Mouse (Mus musculus) erythroblast, embryonic 14.5 days (primary cell): Measurements from ENCODE around the gene Ins2. TPM values are rescaled to one million over a fixed set of nuclear protein-coding genes. Genes with fewer than 3 reads are reported as not detected.

Experiments used
- H3K27me3 ChIP-seq: 2 replicates; pipeline ENCODE4 v1.6.1; 2012; ENCODE audit warnings: inconsistent platforms; ENCODE audit not compliant: control insufficient read depth
- H3K36me3 ChIP-seq: 2 replicates; pipeline ENCODE4 v1.6.1; 2012; ENCODE audit warnings: mild to moderate bottlenecking, inconsistent platforms; ENCODE audit not compliant: control insufficient read depth
- H3K4me1 ChIP-seq: 2 replicates; pipeline ENCODE4 v1.6.1; 2012; ENCODE audit warnings: inconsistent platforms; ENCODE audit not compliant: control insufficient read depth
- H3K4me3 ChIP-seq: replicated peaks from 2 replicates; pipeline ENCODE3; 2012; ENCODE audit warnings: moderate library complexity, mild to moderate bottlenecking, inconsistent platforms
- H3K9me3 ChIP-seq: 2 replicates; pipeline ENCODE4 v1.6.1; 2012; ENCODE audit warnings: low read length, inconsistent platforms, mixed read lengths; ENCODE audit not compliant: control insufficient read depth
- GATA1 ChIP-seq: IDR thresholded peaks from 2 replicates; pipeline ENCODE4 v1.6.1; 2012; ENCODE audit warnings: low read length, inconsistent platforms, mixed read lengths
- TAL1 ChIP-seq: IDR thresholded peaks from 3 replicates; pipeline ENCODE4 v1.6.1; 2012; ENCODE audit warnings: low read length, inconsistent platforms, mixed read lengths
- polyA plus RNA-seq: library from polyadenylated mRNA; stranded (reverse); fragments of >175 nt; gene quantifications from 2 replicates; pipeline ENCODE4 v1.2.3, GENCODE M21; 2012

Gene Ins2
- polyA plus RNA-seq, 1 experiment = not detected

GRCm38 (mm10) chr7:142646676-142647075, 96.5 kb downstream of the Ins2 start:
- no peaks in the 10 kb centered on the region for H3K27me3 ChIP-seq
- peaks cover 14% of the 10 kb centered on the region for H3K4me1 ChIP-seq
- H3K9me3 ChIP-seq = no peaks in the 10 kb centered on the region; the same call in 1 of the 2 replicates
- TF ChIP-seq TAL1 (no peak), GATA1 (no peak)
- H3K36me3 ChIP-seq = no peaks in the 10 kb centered on the region
- no peak overlapping the region for H3K4me3 ChIP-seq

DNA sequence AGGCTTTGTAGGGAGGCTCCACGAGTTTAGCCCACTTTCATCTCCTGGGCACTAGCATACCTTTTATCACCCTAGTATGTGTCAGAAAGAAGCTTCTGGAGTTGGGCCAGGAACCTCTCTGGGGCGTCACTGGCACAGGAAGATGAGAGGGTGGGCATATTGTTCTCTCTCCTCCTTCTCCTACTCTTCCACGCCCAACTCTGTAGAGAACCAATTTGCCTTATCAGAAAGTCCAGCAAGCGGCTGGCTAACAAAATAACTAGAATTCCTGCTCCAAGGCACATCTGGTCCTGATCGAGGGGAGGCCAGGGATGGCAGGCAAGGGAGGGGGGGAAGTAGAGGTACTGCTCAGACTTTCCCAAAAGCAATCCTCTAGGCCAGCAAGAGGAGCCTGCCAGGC, 98.1 kb downstream of the Ins2 start:
- no peaks in the 10 kb centered on the region for H3K36me3 ChIP-seq
- no peaks in the 10 kb centered on the region; the same call in 1 of the 2 replicates for H3K9me3 ChIP-seq
- peaks cover 14% of the 10 kb centered on the region for H3K4me1 ChIP-seq
- TF ChIP-seq TAL1 = no peak
- no peak for TF ChIP-seq GATA1
- H3K27me3 ChIP-seq = no peaks in the 10 kb centered on the region
- no peak overlapping the region for H3K4me3 ChIP-seq

GRCm38 (mm10) chr7:142636178-142636577, 107.0 kb downstream of the Ins2 start:
- H3K27me3 ChIP-seq = peaks cover 7% of the 10 kb centered on the region
- H3K4me1 ChIP-seq = no peaks in the 10 kb centered on the region
- no peak overlapping the region for H3K4me3 ChIP-seq
- H3K9me3 ChIP-seq = no peaks in the 10 kb centered on the region
- no peaks in the 10 kb centered on the region for H3K36me3 ChIP-seq
- TF ChIP-seq GATA1 = no peak
- no peak for TF ChIP-seq TAL1

- no peaks in the 10 kb centered on the region for H3K36me3 ChIP-seq
- peaks cover 7% of the 10 kb centered on the region for H3K27me3 ChIP-seq
- no peaks in the 10 kb centered on the region for H3K9me3 ChIP-seq
- TF ChIP-seq TAL1 (no peak), GATA1 (no peak)
- no peaks in the 10 kb centered on the region for H3K4me1 ChIP-seq
- H3K4me3 ChIP-seq = no peak overlapping the region
These were observed 112.5 kb downstream of the Ins2 start for GRCm38 (mm10) chr7:142630691-142631090.

DNA sequence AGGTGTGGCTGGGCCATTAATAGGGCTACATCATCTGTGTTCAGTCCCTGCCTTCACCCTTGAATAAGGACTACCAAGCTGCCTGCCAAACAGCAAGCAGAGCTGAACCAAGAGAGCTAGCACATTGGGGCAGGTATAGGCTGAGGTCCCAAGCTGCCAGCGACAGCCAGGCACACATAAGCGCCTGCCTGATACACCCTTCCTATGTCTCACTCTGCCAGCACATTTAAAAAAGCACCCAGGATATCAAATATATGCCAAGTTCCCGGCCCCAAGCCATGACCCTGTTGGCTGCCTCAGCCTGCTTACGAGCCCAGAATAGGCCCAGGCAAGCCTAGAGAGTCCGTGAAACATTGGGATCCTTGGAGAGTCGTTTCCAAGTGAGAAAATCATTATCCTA, 113.4 kb downstream of the Ins2 start:
- TF ChIP-seq TAL1 = no peak
- no peak for TF ChIP-seq GATA1
- Histone ChIP-seq H3K4me1 (no peaks in the 10 kb centered on the region), H3K36me3 (no peaks in the 10 kb centered on the region), H3K4me3 (no peak overlapping the region), H3K27me3 (peaks cover 7% of the 10 kb centered on the region), H3K9me3 (no peaks in the 10 kb centered on the region)

Other genes starting within 250 kb of the Ins2 start
- not detected in 2 replicates for gene Tnnt3, start 244.5 kb downstream of the Ins2 start, polyA plus RNA-seq
- 0.90 and 2.4 TPM in 2 replicates for gene Mrpl23, start 210.7 kb downstream of the Ins2 start, polyA plus RNA-seq
- 3.3 and 4.3 TPM in 2 replicates for gene Igf2, start 76.6 kb downstream of the Ins2 start, polyA plus RNA-seq
- gene Gm49394, start 73.4 kb downstream of the Ins2 start, polyA plus RNA-seq = 0.01 TPM in 1 of 2 replicates, not detected in the other
- not detected in 2 replicates for gene Th, start 187.7 kb upstream of the Ins2 start, polyA plus RNA-seq
- gene Ascl2, start 225.9 kb upstream of the Ins2 start, polyA plus RNA-seq = 0.05 TPM in 1 of 2 replicates, not detected in the other